Mouse (Mus musculus) lung, postnatal 0 days (tissue): ENCODE measurements around the gene Ccl11.

ENCODE experiments used
- CTCF ChIP-seq: IDR thresholded peaks from 2 replicates; pipeline ENCODE4 v1.5.1; 2016; ENCODE audit warnings: antibody characterized with exemption, mild to moderate bottlenecking
- EP300 ChIP-seq: IDR thresholded peaks from 2 replicates; pipeline ENCODE4 v1.6.1; 2016; ENCODE audit warnings: antibody characterized with exemption, mild to moderate bottlenecking, control low read depth

- no peak for TF ChIP-seq CTCF
- TF ChIP-seq EP300: no peak
Observed at GRCm38 (mm10) chr11:82045471-82045870, 12.2 kb upstream of the Ccl11 start, which contains the start of gene Ccl7.
